ENCODE assay signal across 8 mouse cellular contexts in genomic region chr4:129695815-129696157, GRCm38 (mm10). TPM values are rescaled to one million over a fixed set of nuclear protein-coding genes. Genes with fewer than 3 reads are reported as not detected.
DNase-seq lines count a peak whose midpoint lies in the region; ATAC-seq and TF ChIP-seq lines count a peak whose summit lies in the region.

No protein-coding gene starts in this region.

- H3K27ac ChIP-seq in kidney, embryonic 15.5 days, result peak overlapping the region; percentile 91
- peak overlapping the region; percentile 95; the same call in 1 of the 2 replicates for H3K27ac ChIP-seq in embryonic facial prominence, embryonic 10.5 days (replicated peaks)
- peak overlapping the region; percentile 94 for H3K27ac ChIP-seq in hindbrain, postnatal 0 days
- peak overlapping the region; percentile 98 for H3K27ac ChIP-seq in midbrain, embryonic 16.5 days (ENCODE audit: low read length)

- H3K9ac ChIP-seq in kidney, embryonic 15.5 days, result peak overlapping the region; percentile 71
- H3K9ac ChIP-seq in hindbrain, postnatal 0 days (replicated peaks; ENCODE audit: low read length), result peak overlapping the region; percentile 77
- H3K9ac ChIP-seq in midbrain, embryonic 16.5 days (ENCODE audit: low read depth, low read length), result peak overlapping the region; percentile 84

- WGBS in kidney, embryonic 15.5 days, result 15% methylated on average over 6 of the region's 6 CpGs
- 25% methylated on average over 6 of the region's 6 CpGs for WGBS in embryonic facial prominence, embryonic 10.5 days
- 20% methylated on average over 6 of the region's 6 CpGs for WGBS in hindbrain, postnatal 0 days
- WGBS in midbrain, embryonic 16.5 days, result 24% methylated on average over 6 of the region's 6 CpGs

- H3K27me3 ChIP-seq in kidney, embryonic 15.5 days, result no peaks in the 10 kb centered on the region
- no peaks in the 10 kb centered on the region for H3K27me3 ChIP-seq in embryonic facial prominence, embryonic 10.5 days (replicated peaks; ENCODE audit: low read depth, poor library complexity, severe bottlenecking)
- no peaks in the 10 kb centered on the region for H3K27me3 ChIP-seq in hindbrain, postnatal 0 days (ENCODE audit: insufficient read depth, low read length)
- H3K27me3 ChIP-seq in midbrain, embryonic 16.5 days (ENCODE audit: control insufficient read depth, insufficient read depth, low read depth, low read length), result no peaks in the 10 kb centered on the region

- peak overlapping the region; percentile 78 for H3K4me2 ChIP-seq in kidney, embryonic 15.5 days
- H3K4me2 ChIP-seq in hindbrain, postnatal 0 days (ENCODE audit: low read depth, low read length), result peak overlapping the region; percentile 73
- H3K4me2 ChIP-seq in midbrain, embryonic 16.5 days (ENCODE audit: low read length), result peak overlapping the region; percentile 72

- H3K9me3 ChIP-seq in kidney, embryonic 15.5 days (replicated peaks), result no peaks in the 10 kb centered on the region
- H3K9me3 ChIP-seq in embryonic facial prominence, embryonic 10.5 days, result no peaks in the 10 kb centered on the region
- H3K9me3 ChIP-seq in hindbrain, postnatal 0 days (ENCODE audit: low read length), result no peaks in the 10 kb centered on the region
- no peaks in the 10 kb centered on the region for H3K9me3 ChIP-seq in midbrain, embryonic 16.5 days (replicated peaks; ENCODE audit: control insufficient read depth, low read length, poor library complexity, severe bottlenecking)

- peak overlapping the region; percentile 66 for H3K4me3 ChIP-seq in kidney, embryonic 15.5 days (replicated peaks)
- peak overlapping the region; percentile 69 for H3K4me3 ChIP-seq in embryonic facial prominence, embryonic 10.5 days
- peak overlapping the region; percentile 73 for H3K4me3 ChIP-seq in hindbrain, postnatal 0 days (ENCODE audit: low read length)
- H3K4me3 ChIP-seq in midbrain, embryonic 16.5 days (ENCODE audit: low read depth, low read length), result peak overlapping the region; percentile 63

- ATAC-seq in kidney, embryonic 15.5 days (replicated peaks; ENCODE audit: low FRiP score), result no peak
- peak; percentile 1; the same call in 1 of the 2 replicates for ATAC-seq in hindbrain, postnatal 0 days
- peak; percentile 5; the same call in 1 of the 2 replicates for ATAC-seq in midbrain, embryonic 16.5 days

- no peak for TF ChIP-seq CTCF in hindbrain, postnatal 0 days (IDR thresholded peaks at IDR 0.05; ENCODE audit: low read depth)

- H3K36me3 ChIP-seq in kidney, embryonic 15.5 days, result peaks cover 35% of the 10 kb centered on the region
- H3K36me3 ChIP-seq in embryonic facial prominence, embryonic 10.5 days (replicated peaks), result peaks cover 37% of the 10 kb centered on the region
- H3K36me3 ChIP-seq in hindbrain, postnatal 0 days (ENCODE audit: insufficient read depth, low read length), result peaks cover 24% of the 10 kb centered on the region
- peaks cover 22% of the 10 kb centered on the region for H3K36me3 ChIP-seq in midbrain, embryonic 16.5 days (ENCODE audit: control insufficient read depth, insufficient read depth, low read length)

- no peak for DNase-seq in kidney, postnatal 25 days
- no peak for DNase-seq in embryonic facial prominence, embryonic 10.5 days (ENCODE audit: low spot score)
- DNase-seq in hindbrain, postnatal 0 days (ENCODE audit: low spot score), result no peak
- no peak for DNase-seq in embryo, embryonic 9.5 days (ENCODE audit: extremely low spot score)
- no peak for DNase-seq in urinary bladder, adult 2 months (ENCODE audit: low spot score)
- DNase-seq in spleen, postnatal 4 days (ENCODE audit: low spot score in 2 of 2), result no peak

- peaks cover 31% of the 10 kb centered on the region for H3K4me1 ChIP-seq in kidney, embryonic 15.5 days
- peaks cover 23% of the 10 kb centered on the region for H3K4me1 ChIP-seq in embryonic facial prominence, embryonic 10.5 days
- H3K4me1 ChIP-seq in hindbrain, postnatal 0 days (ENCODE audit: insufficient read depth, low read length), result peaks cover 5% of the 10 kb centered on the region
- H3K4me1 ChIP-seq in midbrain, embryonic 16.5 days (ENCODE audit: control insufficient read depth, insufficient read depth, low read length), result peaks cover 20% of the 10 kb centered on the region

RNA-seq across cellular contexts. Expression of gene Tmem39b, which starts 0.9 kb away (rescaled TPM):
- 20.2 and 21.6 TPM in 2 replicates for polyA plus RNA-seq in kidney, embryonic 15.5 days (2015; fragmentation: Nextera tagmentation; extraction: Ambion mirVana)
- polyA plus RNA-seq in embryonic facial prominence, embryonic 10.5 days (2016; fragmentation: Nextera tagmentation; extraction: Ambion mirVana), result 14.3 and 14.7 TPM in 2 replicates
- total RNA-seq in hindbrain, postnatal 0 days (2014; rRNA removed), result 23.8 and 25.2 TPM in 2 replicates
- 10.5 and 12.1 TPM in 2 replicates for polyA plus RNA-seq in hindbrain, postnatal 0 days (2015; fragmentation: Nextera tagmentation; extraction: Ambion mirVana)
- polyA plus RNA-seq in midbrain, embryonic 16.5 days (2015; fragmentation: Nextera tagmentation; extraction: Ambion mirVana), result 16.8 and 18.2 TPM in 2 replicates
- 16.6 and 19.9 TPM in 2 replicates for polyA plus RNA-seq in urinary bladder, adult 2 months (2012; rRNA removed)

RNA-seq across cellular contexts. Expression of gene Kpna6, which starts 23.2 kb away (rescaled TPM):
- polyA plus RNA-seq in kidney, embryonic 15.5 days (2015; fragmentation: Nextera tagmentation; extraction: Ambion mirVana), result 18.6 and 18.7 TPM in 2 replicates
- 14.0 and 15.1 TPM in 2 replicates for polyA plus RNA-seq in embryonic facial prominence, embryonic 10.5 days (2016; fragmentation: Nextera tagmentation; extraction: Ambion mirVana)
- total RNA-seq in hindbrain, postnatal 0 days (2014; rRNA removed), result 61.6 and 61.8 TPM in 2 replicates
- polyA plus RNA-seq in hindbrain, postnatal 0 days (2015; fragmentation: Nextera tagmentation; extraction: Ambion mirVana), result 11.6 and 13.0 TPM in 2 replicates
- polyA plus RNA-seq in midbrain, embryonic 16.5 days (2015; fragmentation: Nextera tagmentation; extraction: Ambion mirVana), result 18.6 and 19.3 TPM in 2 replicates
- polyA plus RNA-seq in urinary bladder, adult 2 months (2012; rRNA removed), result 35.8 and 37.8 TPM in 2 replicates

RNA-seq across cellular contexts. Expression of gene Khdrbs1, which starts 46.3 kb away (rescaled TPM):
- 118 and 125 TPM in 2 replicates for polyA plus RNA-seq in kidney, embryonic 15.5 days (2015; fragmentation: Nextera tagmentation; extraction: Ambion mirVana)
- polyA plus RNA-seq in embryonic facial prominence, embryonic 10.5 days (2016; fragmentation: Nextera tagmentation; extraction: Ambion mirVana), result 156 and 166 TPM in 2 replicates
- 75.1 and 86.2 TPM in 2 replicates for total RNA-seq in hindbrain, postnatal 0 days (2014; rRNA removed)
- 85.7 and 86.5 TPM in 2 replicates for polyA plus RNA-seq in hindbrain, postnatal 0 days (2015; fragmentation: Nextera tagmentation; extraction: Ambion mirVana)
- 116 and 132 TPM in 2 replicates for polyA plus RNA-seq in midbrain, embryonic 16.5 days (2015; fragmentation: Nextera tagmentation; extraction: Ambion mirVana)
- 21.7 and 39.0 TPM in 2 replicates for polyA plus RNA-seq in urinary bladder, adult 2 months (2012; rRNA removed)

RNA-seq across cellular contexts. Expression of gene Txlna, which starts 54.9 kb away (rescaled TPM):
- polyA plus RNA-seq in kidney, embryonic 15.5 days (2015; fragmentation: Nextera tagmentation; extraction: Ambion mirVana), result 82.1 and 84.4 TPM in 2 replicates
- 115 and 117 TPM in 2 replicates for polyA plus RNA-seq in embryonic facial prominence, embryonic 10.5 days (2016; fragmentation: Nextera tagmentation; extraction: Ambion mirVana)
- total RNA-seq in hindbrain, postnatal 0 days (2014; rRNA removed), result 31.6 and 32.2 TPM in 2 replicates
- 29.3 and 29.5 TPM in 2 replicates for polyA plus RNA-seq in hindbrain, postnatal 0 days (2015; fragmentation: Nextera tagmentation; extraction: Ambion mirVana)
- polyA plus RNA-seq in midbrain, embryonic 16.5 days (2015; fragmentation: Nextera tagmentation; extraction: Ambion mirVana), result 42.5 and 49.8 TPM in 2 replicates
- 29.9 and 30.0 TPM in 2 replicates for polyA plus RNA-seq in urinary bladder, adult 2 months (2012; rRNA removed)
